Mouse (Mus musculus) ovary, postnatal 36 days (tissue): Measurements from ENCODE around the gene 3110082J24Rik.
A peak's percentile ranks its signal among the peaks of the same experiment; 100 is the strongest.

Experiments used
- DNase-seq: peaks from one replicate; pipeline ENCODE4 v3.0.0; 2022; ENCODE audit warnings: low spot score, mixed read lengths

Gene 3110082J24Rik

DNA sequence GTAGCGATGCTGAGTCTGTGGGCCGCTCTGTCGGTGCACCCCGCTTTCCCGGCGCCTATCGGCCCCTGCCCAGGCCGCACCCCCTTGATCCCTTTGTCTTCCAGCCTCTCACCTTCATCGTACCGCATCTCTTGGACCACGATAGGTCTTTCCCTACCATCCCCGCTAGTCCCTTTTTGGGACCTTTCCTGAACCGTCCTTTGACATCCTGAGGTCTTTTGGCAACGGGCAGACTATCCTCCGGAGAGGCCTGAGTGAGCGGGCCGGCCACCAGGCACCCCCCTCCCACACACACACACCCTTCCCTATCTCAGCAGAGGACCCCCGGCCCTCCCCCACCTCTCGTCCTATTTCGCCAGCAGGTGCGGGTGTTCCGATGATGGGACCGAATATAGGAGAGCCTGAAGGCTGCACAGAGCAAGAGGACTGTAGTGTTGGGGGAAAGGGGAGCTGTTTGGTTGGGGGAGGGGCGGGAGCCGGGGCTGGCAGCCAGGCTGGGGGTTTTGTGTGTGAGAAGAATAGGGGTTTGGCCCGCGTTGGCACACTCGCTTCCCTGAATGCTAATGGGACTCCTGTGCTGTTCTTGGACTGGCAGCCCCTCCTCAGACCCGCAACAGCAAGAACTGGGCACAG lies at the start of gene 3110082J24Rik:
TSS of gene 3110082J24Rik (minus strand) at position 419 of the 633 bp plus-strand sequence.
- DNase-seq: peak; percentile 5

DNA sequence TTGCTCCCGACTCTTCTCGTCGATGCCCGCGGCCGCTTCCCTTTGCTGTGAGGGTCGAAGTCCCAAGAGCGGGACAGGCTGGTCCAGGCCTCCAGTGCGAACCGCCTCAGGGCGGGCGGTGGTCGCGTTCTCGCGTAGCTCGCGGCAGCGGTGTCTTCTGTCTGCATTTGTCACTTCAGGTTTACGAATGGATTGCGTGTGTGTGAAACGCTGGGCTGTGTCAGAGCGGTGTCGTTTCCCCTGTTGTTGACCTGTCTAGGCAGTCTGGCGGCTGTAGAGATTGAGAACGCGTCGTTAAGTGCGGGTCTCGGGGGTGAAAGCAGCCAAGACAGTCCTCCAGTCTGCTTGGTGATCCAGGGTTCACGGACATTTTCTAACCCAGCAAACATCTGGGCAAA lies 49.5 kb upstream of the 3110082J24Rik start:
- no peak for DNase-seq

DNA sequence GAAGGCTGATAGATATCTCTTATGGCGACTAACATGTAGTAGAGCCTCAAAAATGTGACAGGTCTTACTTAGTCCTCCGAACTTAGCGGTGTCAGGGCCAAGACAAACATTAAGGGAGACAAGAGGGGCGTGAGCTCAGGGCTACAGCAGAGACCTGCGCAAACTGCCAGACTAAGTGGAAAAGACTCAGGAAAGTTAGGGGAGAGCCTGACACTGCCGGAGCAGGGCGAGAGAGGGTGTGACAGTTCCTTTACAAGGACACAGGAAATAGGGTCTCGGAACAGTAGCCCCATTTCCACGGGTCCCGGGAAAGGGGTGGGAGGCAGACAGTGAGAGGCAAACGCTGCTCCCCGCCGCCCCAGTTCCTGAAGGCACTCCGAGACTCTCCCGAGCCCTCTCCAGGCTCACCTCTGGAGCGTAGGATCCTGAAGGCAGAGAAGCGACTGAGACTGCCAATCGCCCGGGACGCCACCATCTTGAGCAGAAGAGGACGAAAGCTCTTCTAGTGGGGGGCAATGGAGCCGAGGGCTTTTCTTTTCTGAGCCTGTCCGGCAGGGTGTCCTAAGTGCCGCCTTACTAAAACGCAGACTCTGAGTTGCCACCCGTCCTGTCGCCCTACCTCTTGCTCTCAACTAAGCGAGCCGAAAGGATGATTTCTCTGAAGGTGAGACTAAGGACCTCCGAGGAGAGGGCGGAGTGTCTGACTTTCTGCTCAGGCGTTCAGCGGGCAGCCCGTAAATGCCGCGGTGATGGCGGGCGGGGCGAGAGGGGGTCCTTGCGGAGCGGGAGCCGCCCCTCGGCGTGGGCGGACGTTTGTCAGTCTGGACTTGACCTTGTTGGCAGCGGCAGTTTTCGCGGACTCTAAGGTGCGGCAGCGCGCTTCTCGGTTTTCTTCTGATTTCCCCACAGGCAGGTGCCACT lies 48.8 kb upstream of the 3110082J24Rik start, which contains the start of the genes Hadha and Hadhb:
TSS of gene Hadha (minus strand) at position 689 of the 921 bp plus-strand sequence.
TSS of gene Hadhb (plus strand) at position 775 of the 921 bp plus-strand sequence.
- DNase-seq: peak; percentile 95

DNA sequence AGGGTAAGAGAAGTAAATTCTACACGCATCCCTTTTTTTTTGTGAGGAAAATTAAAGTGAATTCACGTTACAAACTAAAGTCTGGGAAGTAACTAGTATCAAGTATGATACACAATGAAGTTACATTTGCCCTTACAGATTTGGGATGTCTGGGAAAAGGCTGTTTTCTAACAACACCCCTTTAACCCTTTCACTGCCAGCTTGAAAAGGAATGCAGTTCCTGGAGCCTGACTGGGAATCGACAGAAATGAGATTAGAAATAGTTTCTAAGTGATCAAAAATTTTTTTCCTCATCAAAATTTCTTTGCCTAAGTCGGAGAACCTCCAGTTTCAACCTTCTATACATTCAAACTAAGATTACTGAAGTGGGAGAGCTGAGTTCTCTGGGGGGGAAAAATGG lies 48.1 kb upstream of the 3110082J24Rik start:
- DNase-seq: no peak

DNA sequence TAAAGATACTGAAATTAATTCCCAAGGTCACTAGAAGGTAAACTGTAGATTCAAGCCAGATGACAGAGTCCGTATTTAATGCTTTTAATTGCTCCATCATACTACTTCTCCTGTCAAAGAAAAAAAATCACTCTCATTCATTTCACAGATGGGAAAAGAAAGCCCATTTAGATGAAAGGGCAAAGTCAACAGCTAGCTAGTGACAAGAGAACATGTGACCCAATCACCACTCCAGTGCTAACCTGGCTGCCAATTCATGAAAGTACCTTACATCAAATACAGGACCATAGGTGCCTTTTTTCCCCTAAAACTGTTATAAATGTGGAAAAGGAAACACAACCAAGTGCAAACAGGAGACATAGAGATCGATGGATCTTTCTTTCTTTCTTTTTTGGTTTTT lies 47.3 kb upstream of the 3110082J24Rik start:
- no peak for DNase-seq

DNA sequence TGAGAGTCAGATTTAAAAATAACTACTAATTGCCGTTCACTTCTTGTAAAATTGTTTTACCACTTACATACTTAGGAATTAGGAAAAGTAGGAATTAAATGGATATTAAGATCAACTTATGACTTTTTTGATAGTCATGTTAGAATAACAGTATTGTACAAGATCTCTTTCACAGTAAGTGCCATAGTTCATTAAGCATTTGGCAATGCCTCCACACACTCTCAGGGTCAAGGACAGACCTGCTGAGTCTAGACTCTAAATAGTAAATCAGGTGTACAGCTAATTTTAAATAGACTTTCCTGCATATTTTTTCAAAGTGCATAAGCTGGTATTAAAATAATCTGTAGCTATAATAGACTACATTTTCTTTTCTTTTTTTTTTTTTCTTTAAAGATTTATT lies 46.5 kb upstream of the 3110082J24Rik start:
- no peak for DNase-seq

DNA sequence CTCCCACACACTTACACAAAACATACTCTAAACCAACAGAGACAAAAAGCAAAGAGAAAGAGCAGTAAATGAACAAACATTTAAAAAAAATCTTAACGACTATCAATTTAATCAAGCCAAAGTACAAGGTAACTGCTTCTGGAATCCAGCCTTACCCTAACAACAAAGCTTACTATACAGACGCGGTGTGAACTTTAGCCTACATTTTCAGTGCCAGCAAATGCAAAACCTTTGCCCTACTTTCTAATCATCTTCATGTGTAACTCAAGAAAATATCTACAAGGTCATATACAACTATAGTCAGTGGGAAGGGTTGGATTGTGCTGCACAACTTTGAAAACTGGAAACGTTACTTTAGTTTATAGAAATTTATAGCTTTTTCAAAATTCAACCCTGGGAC lies 46.1 kb upstream of the 3110082J24Rik start:
- DNase-seq: no peak

DNA sequence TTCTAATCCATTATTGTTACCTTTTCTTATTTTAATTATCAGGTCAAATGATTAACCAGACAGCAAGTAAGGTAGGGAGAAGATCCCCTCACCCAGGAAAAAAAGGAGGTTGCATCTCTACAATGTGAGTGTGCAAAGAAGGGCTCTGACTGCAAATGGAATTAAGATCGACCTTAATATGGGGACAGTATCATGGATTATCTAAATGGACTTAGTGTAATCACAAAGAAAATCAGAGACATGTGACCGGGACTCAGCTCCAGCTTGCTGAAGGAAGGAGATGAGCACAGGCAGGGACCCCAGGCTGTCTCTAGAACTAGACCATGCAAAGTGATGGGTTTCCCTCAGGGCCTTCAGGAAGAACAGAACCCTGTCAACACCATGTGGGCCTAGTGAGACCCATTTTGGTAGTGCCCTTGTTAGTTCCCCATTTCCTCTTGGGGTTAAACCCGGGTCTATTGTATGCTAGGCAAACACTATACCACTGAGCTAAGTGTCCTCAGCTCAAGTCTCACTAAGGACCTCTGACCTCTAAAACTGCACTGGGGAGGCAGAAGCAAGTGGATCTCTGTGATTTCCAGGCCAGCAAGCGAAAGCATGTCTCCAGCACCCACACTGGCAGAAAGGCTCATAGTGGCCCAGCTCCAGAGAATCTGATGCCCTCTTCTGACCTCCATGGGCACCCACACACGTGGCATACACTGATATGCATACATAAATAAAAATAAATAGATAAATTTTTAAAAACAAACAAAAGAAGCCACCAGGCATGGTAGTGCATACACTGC lies 42.4 kb upstream of the 3110082J24Rik start:
- DNase-seq: no peak

DNA sequence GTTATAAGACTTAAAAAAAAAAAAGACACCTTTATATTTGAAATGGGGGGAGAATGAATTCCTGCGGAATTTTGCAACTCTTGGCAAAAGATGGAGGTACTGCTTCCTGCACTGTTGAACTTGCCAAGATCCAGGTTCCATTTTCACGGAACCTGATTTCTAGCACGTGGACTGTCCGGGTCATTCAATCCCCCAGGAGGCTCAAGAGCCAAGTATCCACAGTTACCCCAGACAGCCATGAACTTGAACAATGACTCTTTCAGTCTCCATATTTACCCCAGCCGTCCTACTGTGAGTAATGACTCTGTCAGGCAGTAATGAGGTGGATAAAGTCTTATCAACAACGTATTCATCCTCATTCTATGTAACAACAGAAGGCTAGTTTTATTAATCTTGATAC lies 40.6 kb upstream of the 3110082J24Rik start:
- no peak for DNase-seq

DNA sequence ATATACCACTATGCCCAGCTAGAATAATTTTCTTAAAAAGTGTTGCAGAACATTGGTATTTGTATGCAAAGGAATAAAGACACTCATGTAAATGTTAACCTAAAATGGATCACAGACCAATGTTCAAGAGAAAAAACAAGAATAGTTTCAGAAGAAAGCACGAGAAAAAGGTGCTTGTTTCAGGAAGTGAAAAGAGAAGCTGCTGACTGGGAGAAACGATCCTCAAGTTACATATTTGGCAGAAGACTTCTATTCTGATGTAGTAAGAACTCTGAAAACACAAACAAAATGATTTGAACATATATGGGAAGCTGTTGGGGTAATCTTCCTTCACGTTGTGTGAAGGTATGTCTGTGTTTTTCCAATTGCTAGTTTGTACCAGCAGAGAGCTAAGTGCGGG lies 32.3 kb upstream of the 3110082J24Rik start:
- no peak for DNase-seq

DNA sequence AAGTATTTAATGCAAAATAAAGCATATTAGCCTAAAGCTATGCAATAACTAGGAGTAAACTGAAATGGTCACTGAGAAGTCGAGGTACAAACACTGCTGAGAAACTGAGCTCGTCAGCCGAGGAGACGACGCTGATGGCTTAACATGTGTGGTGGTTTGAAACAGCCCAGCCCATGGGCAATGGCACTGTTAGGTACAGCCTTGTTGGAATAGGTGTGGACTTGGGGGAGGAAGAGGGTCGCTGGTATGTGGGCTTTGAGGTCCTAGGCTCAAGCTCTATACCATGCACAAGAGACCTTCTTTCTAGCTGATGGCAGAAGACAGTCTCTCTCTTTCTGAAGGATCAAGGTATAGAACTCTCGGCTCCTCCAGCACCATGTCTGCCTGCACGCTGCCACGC lies 31.4 kb upstream of the 3110082J24Rik start:
- no peak for DNase-seq

DNA sequence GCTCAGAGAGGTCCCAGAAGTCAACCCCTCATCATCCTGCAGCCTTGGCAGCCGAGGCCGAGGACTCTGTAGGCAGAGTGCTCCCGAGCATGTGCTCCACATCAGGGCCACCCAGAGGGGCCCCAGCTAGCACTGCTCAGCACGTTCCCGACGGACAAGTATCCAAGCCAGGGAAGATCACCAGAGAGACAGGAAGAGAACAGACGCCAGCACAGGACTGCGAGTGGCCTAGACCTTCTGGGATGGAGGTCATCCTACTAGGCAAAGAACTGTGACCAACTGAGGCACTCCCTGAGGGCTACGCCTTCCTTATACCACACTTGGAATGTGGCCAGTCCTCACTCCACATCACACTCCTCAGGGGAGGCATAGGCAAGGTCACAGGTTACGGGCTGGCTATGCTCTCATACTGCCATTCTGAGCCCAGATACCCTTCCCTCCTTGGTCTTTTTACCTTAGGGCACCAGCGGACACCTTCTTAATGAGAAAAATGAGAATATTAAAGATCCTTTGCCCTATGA lies 29.9 kb upstream of the 3110082J24Rik start:
- DNase-seq: no peak

DNA sequence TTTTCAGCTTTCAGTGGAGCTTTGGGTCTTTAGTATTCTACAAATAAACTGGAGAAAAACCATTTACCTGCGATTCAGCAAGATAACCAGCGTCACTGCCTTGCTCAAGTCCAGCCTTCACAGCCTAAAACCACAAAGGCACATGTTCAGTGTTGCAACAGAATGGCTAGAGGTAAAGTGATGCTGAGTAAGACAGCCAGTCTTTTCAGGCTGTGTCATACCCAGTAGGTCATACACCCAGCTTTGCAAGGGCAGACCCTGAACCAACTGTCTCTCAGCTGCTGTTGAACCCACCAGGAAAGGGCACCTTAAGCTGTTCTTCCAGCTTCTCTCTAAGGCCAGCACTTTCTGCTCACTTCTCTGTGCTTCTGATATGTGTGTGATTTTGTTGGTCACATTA lies 26.3 kb upstream of the 3110082J24Rik start:
- no peak for DNase-seq

DNA sequence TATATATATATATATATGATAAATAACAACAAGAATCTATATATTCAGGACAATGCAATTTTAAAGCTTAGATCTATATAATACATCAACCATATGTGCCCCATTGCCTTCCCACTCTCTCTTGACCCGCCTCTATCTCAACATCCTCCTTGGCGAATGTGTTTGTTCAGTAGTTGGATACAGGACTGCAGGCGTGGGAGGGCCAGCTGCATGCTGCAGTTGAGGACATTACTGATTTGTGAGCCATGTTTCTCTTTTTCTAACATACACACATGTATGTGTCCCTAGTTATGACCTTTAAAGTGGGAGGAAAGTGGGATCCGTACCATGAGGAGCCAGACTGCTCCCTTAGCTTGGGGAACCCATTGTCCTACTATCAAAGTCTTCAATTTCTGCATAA lies 25.4 kb upstream of the 3110082J24Rik start:
- DNase-seq: no peak

DNA sequence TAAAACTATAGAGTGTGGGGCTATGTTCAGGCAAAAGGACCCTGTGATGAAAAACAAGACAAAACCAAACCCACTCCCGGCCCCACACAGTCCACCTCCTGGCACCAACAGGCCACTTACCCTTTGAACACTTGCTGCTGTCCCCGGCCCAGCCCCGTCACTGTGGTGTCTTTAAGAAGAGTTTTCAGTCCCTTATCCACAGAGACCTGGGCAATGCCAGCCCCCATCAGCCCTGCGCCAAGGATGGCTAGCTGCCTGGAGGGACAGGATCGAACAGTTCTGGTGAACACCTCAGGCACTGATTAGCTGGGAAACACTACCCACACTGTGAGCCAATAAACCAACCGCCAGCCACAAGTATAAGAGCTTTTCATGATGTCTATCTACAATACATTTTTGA lies 22.8 kb upstream of the 3110082J24Rik start:
- no peak for DNase-seq

DNA sequence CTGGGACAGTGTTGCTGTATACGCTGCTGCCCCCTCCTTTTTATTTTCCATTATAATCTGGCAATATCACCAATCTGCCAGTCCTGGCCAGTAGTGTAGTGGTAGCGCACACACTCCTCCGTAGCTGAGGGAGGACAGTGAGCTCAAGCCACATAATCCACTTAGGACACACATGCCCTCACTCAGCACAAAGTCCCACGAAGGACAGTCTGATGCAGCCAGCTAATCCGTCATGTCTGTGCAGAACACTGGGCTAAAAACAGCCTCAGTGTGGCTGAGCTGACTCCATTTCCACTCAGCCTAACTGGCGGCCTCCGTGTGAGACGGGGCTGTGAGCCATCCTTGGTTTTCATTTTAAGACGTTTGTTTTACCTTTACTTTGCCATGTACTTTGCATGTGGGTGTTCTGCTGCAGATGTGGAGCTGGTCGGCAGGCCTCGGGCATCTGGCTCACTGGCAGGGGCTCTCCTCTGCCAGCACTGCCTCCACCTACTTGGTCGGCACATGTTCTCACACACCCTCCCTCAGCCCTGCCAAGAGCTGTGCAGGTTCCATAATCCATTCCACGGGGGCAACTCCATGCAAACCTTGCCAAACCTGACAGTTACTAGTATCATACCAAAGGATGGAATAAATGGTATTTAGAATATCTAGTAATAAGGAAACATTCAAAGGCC lies 22.2 kb upstream of the 3110082J24Rik start:
- no peak for DNase-seq

DNA sequence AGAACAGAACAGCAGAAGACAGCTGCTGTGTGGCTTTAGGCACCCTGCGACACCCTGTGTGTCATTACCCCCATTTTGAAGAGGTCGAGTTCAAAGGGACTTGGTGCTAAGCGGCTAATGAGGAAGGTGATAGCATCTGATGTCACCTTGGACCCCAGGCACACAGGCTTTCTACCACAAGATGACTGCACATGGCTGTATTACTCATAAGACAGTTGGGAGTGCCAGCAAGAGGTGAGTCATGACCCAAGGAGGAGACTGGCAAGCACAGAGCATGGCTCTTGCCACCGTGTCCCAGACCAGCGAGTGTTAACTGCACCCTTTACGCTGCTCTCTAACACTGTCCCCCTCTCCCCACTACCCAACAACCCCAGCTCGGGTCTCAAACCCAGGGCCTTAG lies 20.9 kb upstream of the 3110082J24Rik start:
- no peak for DNase-seq

DNA sequence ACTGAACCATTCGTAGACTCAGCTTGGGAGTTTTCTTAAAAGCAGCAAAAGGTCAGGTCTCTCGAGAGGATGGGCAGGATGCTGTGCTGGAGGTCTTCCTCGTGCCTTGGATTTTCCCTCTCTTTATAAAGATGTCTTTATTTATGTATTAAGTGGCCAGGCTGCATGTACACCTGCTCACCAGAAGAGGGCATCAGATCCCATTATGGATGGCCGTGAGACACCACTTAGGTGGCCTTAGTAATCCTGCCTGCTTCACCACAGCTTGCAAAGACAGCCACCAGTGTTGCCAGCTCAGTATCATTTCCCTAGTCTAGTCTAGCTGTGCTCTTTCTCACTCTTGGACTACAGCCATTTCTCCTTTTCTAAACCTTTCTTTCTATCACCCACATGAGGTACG lies 19.7 kb upstream of the 3110082J24Rik start:
- DNase-seq: no peak

DNA sequence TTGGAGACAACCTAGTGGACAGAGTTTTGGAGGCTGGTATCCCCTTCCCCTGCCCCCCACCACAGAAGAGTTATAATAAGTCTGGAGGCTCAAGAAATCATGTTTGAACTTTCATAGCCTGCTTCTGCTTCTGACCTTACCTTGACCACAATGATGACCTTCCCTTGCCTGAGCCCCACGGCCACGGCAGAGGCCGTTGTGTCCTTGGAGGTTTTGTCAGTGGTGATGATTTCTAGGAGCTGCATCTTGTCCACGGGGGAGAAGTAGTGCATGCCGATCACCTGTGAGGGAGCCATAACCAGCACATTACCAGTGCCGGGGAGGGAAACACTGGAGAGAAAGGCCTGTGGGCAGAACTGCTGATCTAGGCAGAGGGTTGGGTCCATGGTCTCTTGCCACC lies 16.6 kb upstream of the 3110082J24Rik start:
- no peak for DNase-seq

DNA sequence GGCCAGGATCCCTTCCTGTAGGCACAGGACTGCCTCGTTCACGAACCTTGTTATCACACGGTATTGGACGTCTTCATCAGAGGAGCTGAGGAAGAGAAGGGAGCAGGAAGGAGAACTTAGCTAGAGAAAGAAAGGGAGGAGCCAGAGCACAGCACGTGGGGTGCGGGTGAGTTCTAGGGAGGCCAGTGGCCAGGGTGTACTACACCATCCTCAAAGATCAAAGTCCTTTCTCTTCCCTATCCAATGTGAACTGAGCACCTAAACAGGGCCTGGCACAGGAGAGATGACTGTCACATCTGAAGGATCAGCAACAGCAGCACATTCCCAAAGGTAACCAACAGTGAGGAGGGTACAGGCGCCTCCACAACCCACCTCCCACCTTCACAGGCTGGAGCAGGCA lies 14.2 kb upstream of the 3110082J24Rik start:
- no peak for DNase-seq

DNA sequence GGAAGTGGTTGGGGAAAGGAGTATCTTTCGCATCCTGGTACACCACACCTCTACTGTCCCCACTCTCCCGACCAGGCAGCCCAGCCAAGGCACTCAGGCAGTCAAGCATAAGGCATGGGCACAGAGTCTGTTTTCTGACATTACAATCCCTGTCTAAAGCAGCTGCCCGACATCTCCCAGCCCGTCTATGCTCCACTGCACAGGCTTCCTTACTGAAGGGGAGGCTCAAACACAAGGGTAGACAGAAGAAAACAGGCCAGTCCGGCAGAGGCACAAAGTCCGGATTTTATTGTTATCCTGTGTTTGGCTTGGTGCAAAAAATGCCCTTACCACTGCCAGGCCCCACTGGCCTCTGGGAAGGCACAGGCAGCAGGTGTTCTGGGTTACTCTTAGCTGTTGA lies 13.3 kb upstream of the 3110082J24Rik start:
- DNase-seq: no peak

DNA sequence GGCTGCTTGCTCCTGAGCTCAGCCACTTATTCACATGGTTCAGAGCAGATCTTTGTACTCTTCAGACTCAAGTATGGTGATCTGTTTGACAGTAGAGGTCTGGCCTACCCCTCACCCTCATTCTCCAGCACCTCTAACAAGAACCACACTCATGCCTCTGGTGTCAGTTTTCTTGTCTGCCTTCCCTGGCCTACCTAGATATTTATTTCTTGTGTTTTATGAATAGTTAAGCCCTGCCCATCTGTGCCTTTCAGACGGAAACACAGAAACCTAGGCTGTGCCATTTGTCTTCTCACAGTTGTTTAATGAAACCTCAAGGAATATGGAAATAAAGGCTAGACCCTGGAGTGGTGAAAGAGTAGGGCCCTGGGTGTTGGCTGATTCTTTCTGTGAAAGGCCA lies 12.1 kb upstream of the 3110082J24Rik start:
- no peak for DNase-seq
